Mouse (Mus musculus): ENCODE data around the gene Pcdh8. TPM values are rescaled to one million over a fixed set of nuclear protein-coding genes. Genes with fewer than 3 reads are reported as not detected.
A peak's percentile ranks its signal among the peaks of the same experiment; 100 is the strongest.

Pcdh8 gene
- polyA plus RNA-seq, 1 experiment from 2014 or later = 18.5 TPM

DNA sequence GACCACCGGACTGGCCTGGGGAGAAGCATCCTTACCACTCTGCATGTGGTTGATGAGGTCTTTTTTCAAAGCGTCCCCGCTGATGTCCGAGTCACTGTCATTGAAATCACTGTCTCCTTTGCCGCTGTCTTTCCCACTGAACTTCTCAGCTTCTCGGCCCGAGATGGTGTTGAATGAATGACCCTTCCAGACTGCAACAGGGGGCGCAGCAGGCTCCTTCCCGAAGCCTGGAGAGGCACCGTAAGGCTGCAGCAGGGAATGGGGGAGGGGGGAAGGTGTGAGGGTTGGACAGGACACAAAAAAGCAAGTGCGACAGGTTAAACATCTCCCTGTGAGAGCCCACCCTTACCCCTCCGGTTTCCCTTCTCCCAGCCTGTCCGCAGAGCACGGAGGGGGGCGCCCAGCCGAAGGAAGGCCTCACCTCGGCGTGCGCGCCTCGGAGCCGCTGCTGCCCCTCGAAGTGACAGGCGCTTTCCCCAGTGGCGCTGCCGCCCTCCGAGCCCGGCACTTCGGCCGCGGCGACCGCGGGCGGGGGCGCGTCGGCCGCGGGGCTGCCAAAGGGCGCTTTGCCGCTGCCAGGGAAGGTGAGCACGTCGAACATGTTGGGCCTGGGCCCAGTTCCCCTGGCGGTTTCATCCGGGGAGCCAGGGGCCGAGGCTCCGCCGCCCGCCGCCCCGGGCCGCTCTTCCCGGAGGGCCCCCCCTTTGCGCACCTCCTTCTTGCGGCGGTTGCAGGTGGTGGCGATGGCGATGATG, 2.9 kb downstream of the Pcdh8 start:
- 1% methylated on average over 54 of the region's 59 CpGs for WGBS
- Histone ChIP-seq H3K4me2 (ENCODE audit: low read depth) (peak overlapping the region; percentile 72), H3K27me3 (ENCODE audit: control insufficient read depth, insufficient read depth, low read length) (peaks cover 56% of the 10 kb centered on the region), H3K36me3 (ENCODE audit: control insufficient read depth, insufficient read depth, low read length) (no peaks in the 10 kb centered on the region), H3K27ac (ENCODE audit: low read depth, low read length) (no peak overlapping the region), H3K4me3 (ENCODE audit: low read depth, low read length) (peak overlapping the region; percentile 49), H3K9me3 (ENCODE audit: control insufficient read depth, low read length) (no peaks in the 10 kb centered on the region), H3K9ac (ENCODE audit: low read length) (peak overlapping the region; percentile 54), H3K4me1 (ENCODE audit: control insufficient read depth, insufficient read depth, low read length) (peaks cover 24% of the 10 kb centered on the region)
- peak; percentile 23 for DNase-seq (ENCODE audit: low spot score)
- ATAC-seq (ENCODE audit: insufficient read depth, low FRiP score, low TSS enrichment) = no peak

DNA sequence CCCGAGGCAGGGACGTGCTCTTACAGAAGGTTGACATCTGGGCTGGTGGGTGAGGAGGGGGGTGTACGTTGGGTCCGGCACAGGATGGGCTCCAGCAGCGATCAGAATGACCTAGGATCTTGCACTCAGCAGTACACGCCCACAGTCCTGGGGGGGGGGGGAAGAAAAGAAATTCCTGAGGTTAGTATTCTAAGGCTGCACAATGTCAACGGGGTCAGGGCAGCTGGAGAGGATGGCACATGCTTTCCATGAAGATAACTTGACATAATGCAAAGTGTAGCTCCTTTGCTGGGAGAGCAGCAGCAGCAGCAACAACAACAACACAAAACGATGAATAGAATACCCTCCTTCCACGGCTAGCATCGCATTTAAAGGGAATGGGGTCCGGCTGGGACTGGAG, 3.5 kb downstream of the Pcdh8 start:
- Histone ChIP-seq H3K4me1 (ENCODE audit: control insufficient read depth, insufficient read depth, low read length) (peaks cover 21% of the 10 kb centered on the region), H3K27ac (ENCODE audit: low read depth, low read length) (no peak overlapping the region), H3K4me3 (ENCODE audit: low read depth, low read length) (peak overlapping the region; percentile 49), H3K4me2 (ENCODE audit: low read depth) (peak overlapping the region; percentile 72), H3K27me3 (ENCODE audit: control insufficient read depth, insufficient read depth, low read length) (peaks cover 50% of the 10 kb centered on the region), H3K36me3 (ENCODE audit: control insufficient read depth, insufficient read depth, low read length) (no peaks in the 10 kb centered on the region), H3K9ac (ENCODE audit: low read length) (no peak overlapping the region; the same call in 1 of the 2 replicates), H3K9me3 (ENCODE audit: control insufficient read depth, low read length) (no peaks in the 10 kb centered on the region)
- 3% methylated on average over 11 of the region's 11 CpGs for WGBS
- DNase-seq (ENCODE audit: low spot score) = no peak
- no peak for ATAC-seq (ENCODE audit: insufficient read depth, low FRiP score, low TSS enrichment)

DNA sequence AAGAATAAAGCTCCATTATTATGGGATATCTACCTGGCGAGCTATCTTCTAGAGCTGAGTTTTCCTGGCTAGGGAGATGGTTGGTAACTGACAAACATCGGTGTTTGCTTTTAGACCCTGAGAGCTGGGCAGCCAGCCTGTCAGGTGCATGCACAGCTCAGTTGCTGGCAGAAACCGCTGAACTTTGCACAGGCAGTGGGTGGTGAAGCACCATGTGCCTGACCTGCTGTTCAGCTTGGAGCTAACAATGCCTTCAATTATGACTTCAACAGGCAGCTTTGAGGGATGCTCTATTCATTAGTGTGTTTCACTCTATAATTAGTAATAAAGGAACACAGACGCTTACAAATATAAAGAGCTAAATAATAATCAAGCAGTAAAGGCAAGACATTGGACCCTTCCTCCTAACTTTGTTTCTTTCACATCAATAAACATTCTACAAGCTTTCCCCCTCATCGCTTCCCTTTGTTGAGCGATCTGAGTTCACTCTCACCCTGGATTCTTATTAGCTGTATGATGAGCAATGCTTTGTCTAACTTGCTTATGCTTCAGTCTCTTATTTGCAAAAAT, 5.8 kb downstream of the Pcdh8 start:
- H3K27ac ChIP-seq (ENCODE audit: low read depth, low read length) = no peak overlapping the region
- ATAC-seq (ENCODE audit: insufficient read depth, low FRiP score, low TSS enrichment) = no peak
- no peak for DNase-seq (ENCODE audit: low spot score)
- H3K4me2 ChIP-seq (ENCODE audit: low read depth) = no peak overlapping the region
- no peak overlapping the region for H3K9ac ChIP-seq (ENCODE audit: low read length)
- no peaks in the 10 kb centered on the region for H3K36me3 ChIP-seq (ENCODE audit: control insufficient read depth, insufficient read depth, low read length)
- peaks cover 31% of the 10 kb centered on the region for H3K27me3 ChIP-seq (ENCODE audit: control insufficient read depth, insufficient read depth, low read length)
- H3K9me3 ChIP-seq (ENCODE audit: control insufficient read depth, low read length) = no peaks in the 10 kb centered on the region
- WGBS = 69% methylated on average over 6 of the region's 6 CpGs
- peaks cover 4% of the 10 kb centered on the region for H3K4me1 ChIP-seq (ENCODE audit: control insufficient read depth, insufficient read depth, low read length)
- H3K4me3 ChIP-seq (ENCODE audit: low read depth, low read length) = no peak overlapping the region

DNA sequence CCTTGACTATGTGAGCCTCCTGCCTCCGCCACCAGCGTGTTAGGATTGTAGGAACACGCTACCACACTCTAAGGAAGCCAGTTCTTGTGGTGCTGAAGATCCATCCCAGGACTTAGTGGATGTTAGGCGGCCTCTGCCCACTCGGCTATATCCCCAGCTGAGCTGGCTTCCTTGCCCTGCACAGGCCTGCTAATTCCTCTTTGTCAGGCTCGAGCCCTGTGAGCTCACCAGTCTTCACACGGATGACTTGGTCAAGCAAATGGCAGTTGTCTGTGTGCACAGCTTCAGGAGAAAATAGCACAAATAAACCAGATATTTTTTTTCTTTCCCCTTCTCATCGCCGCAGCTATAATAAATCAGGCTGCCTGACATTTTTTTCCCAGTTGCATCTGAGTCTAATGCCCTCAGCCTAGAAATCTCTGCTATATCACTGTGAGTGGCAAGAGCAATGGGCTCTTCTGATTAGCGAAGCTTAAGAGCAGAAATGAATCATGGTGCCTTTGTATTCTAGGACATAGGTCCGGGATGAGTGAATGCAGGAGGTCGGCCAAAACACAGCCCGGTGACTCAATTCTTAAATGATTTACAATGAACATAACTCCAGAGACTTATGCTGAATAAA, 16.4 kb downstream of the Pcdh8 start:
- ATAC-seq (ENCODE audit: insufficient read depth, low FRiP score, low TSS enrichment) = no peak
- no peaks in the 10 kb centered on the region for H3K4me1 ChIP-seq (ENCODE audit: control insufficient read depth, insufficient read depth, low read length)
- no peaks in the 10 kb centered on the region for H3K9me3 ChIP-seq (ENCODE audit: control insufficient read depth, low read length)
- no peaks in the 10 kb centered on the region for H3K27me3 ChIP-seq (ENCODE audit: control insufficient read depth, insufficient read depth, low read length)
- WGBS = 43% methylated on average over 13 of the region's 13 CpGs
- H3K36me3 ChIP-seq (ENCODE audit: control insufficient read depth, insufficient read depth, low read length) = no peaks in the 10 kb centered on the region
- peak overlapping the region; percentile 40; the same call in 1 of the 2 replicates for H3K27ac ChIP-seq (ENCODE audit: low read depth, low read length)
- H3K9ac ChIP-seq (ENCODE audit: low read length) = no peak overlapping the region
- H3K4me2 ChIP-seq (ENCODE audit: low read depth) = no peak overlapping the region
- H3K4me3 ChIP-seq (ENCODE audit: low read depth, low read length) = no peak overlapping the region
- peak; percentile 35 for DNase-seq (ENCODE audit: low spot score)

DNA sequence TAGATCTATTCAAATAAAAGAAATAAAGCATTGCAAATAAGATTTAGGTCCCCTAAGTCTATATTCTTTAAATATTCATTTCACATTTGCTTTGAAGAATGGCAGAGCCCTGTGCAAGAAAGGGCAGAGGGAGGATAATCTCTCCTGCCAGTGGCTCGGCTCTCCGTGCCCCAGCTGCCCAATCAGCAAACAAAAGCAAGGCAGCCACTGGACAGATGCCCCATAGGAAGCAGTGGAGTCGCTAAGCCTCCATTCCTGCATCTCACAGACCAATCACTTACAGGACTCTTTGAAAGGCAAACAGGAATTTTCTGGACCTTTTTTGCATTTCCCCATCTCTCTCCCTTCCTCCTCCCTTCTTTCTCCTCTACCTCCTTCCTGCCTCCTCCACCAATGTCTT, 17.0 kb downstream of the Pcdh8 start:
- no peak overlapping the region for H3K4me2 ChIP-seq (ENCODE audit: low read depth)
- WGBS = 37% methylated on average over 3 of the region's 3 CpGs
- no peak overlapping the region for H3K9ac ChIP-seq (ENCODE audit: low read length)
- ATAC-seq (ENCODE audit: insufficient read depth, low FRiP score, low TSS enrichment) (no peak), DNase-seq (ENCODE audit: low spot score) (no peak)
- no peaks in the 10 kb centered on the region for H3K4me1 ChIP-seq (ENCODE audit: control insufficient read depth, insufficient read depth, low read length)
- H3K9me3 ChIP-seq (ENCODE audit: control insufficient read depth, low read length) = no peaks in the 10 kb centered on the region
- H3K27ac ChIP-seq (ENCODE audit: low read depth, low read length) = peak overlapping the region; percentile 40; the same call in 1 of the 2 replicates
- H3K27me3 ChIP-seq (ENCODE audit: control insufficient read depth, insufficient read depth, low read length) = no peaks in the 10 kb centered on the region
- H3K36me3 ChIP-seq (ENCODE audit: control insufficient read depth, insufficient read depth, low read length) = no peaks in the 10 kb centered on the region
- H3K4me3 ChIP-seq (ENCODE audit: low read depth, low read length) = no peak overlapping the region

DNA sequence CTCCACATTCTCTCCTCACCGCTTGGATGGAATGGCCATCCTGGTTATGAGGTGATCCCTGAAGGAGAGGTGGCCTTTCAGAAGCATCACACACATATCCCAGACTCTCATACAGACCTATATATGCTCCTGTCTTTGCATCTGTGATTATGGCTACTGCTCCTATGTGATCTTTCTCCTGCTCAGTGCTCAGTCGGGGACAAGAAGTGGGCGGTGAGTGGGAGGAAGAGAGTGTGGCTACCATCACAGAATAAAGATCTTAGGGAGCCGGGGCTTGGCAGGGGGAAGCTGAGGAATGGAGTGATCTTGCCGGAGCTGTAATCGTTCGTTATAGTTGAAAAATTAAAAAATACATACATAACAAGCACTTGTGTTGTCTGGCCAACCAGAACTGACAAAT, 17.4 kb downstream of the Pcdh8 start:
- H3K9me3 ChIP-seq (ENCODE audit: control insufficient read depth, low read length) = no peaks in the 10 kb centered on the region
- no peak overlapping the region for H3K27ac ChIP-seq (ENCODE audit: low read depth, low read length)
- H3K4me3 ChIP-seq (ENCODE audit: low read depth, low read length) = no peak overlapping the region
- no peaks in the 10 kb centered on the region for H3K36me3 ChIP-seq (ENCODE audit: control insufficient read depth, insufficient read depth, low read length)
- H3K4me2 ChIP-seq (ENCODE audit: low read depth) = no peak overlapping the region
- ATAC-seq (ENCODE audit: insufficient read depth, low FRiP score, low TSS enrichment) (no peak), DNase-seq (ENCODE audit: low spot score) (no peak)
- WGBS = 85% methylated on average over 7 of the region's 7 CpGs
- H3K27me3 ChIP-seq (ENCODE audit: control insufficient read depth, insufficient read depth, low read length) = no peaks in the 10 kb centered on the region
- H3K4me1 ChIP-seq (ENCODE audit: control insufficient read depth, insufficient read depth, low read length) = no peaks in the 10 kb centered on the region
- H3K9ac ChIP-seq (ENCODE audit: low read length) = no peak overlapping the region

DNA sequence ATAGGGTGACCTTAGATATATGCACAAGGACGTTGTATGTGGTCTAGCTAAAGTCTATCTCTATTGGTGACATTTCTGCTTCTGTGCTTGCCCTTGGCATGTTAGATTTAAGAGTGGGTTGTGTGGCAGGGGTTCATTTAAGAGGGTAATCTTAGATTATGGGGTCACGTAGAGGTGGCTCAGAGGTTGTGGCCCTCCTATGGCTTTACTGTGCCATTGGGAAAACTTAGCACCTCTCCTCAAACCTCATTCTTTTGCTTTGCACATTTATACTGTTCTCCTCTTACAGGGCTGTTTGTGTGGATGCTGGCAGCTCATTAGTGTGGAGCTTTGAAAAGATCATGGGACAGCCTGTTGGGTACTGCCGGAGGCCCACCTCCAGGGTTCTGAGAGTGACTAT, 30.6 kb downstream of the Pcdh8 start:
- no peak overlapping the region for H3K4me2 ChIP-seq (ENCODE audit: low read depth)
- WGBS = 56% methylated on average over 3 of the region's 3 CpGs
- H3K36me3 ChIP-seq (ENCODE audit: control insufficient read depth, insufficient read depth, low read length) = no peaks in the 10 kb centered on the region
- H3K4me3 ChIP-seq (ENCODE audit: low read depth, low read length) = no peak overlapping the region
- no peaks in the 10 kb centered on the region for H3K9me3 ChIP-seq (ENCODE audit: control insufficient read depth, low read length)
- no peaks in the 10 kb centered on the region for H3K4me1 ChIP-seq (ENCODE audit: control insufficient read depth, insufficient read depth, low read length)
- DNase-seq (ENCODE audit: low spot score) (no peak), ATAC-seq (ENCODE audit: insufficient read depth, low FRiP score, low TSS enrichment) (no peak)
- H3K9ac ChIP-seq (ENCODE audit: low read length) = no peak overlapping the region
- H3K27ac ChIP-seq (ENCODE audit: low read depth, low read length) = no peak overlapping the region
- H3K27me3 ChIP-seq (ENCODE audit: control insufficient read depth, insufficient read depth, low read length) = no peaks in the 10 kb centered on the region

DNA sequence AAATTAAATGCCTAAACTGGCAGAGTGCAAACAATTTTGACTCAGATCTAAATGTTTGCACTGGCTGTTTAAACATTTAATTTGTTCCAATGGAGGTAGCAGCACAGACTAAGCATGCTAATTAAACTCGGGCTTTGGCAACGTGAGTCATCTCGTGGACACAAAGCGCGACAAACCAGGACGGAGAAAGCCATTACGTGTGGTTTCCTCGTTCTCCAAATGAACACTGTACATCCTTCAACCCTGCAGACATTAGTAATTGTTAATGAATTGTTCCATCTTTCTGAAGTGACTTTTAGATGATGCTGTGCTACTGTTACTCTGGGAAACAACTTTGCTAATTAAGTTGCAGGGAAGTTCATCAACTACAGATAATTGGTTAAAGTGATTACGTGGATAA, 32.7 kb downstream of the Pcdh8 start:
- no peaks in the 10 kb centered on the region for H3K36me3 ChIP-seq (ENCODE audit: control insufficient read depth, insufficient read depth, low read length)
- no peaks in the 10 kb centered on the region for H3K27me3 ChIP-seq (ENCODE audit: control insufficient read depth, insufficient read depth, low read length)
- WGBS = 81% methylated on average over 9 of the region's 9 CpGs
- DNase-seq (ENCODE audit: low spot score) = no peak
- no peaks in the 10 kb centered on the region for H3K9me3 ChIP-seq (ENCODE audit: control insufficient read depth, low read length)
- no peak overlapping the region for H3K4me2 ChIP-seq (ENCODE audit: low read depth)
- H3K4me1 ChIP-seq (ENCODE audit: control insufficient read depth, insufficient read depth, low read length) = no peaks in the 10 kb centered on the region
- ATAC-seq (ENCODE audit: insufficient read depth, low FRiP score, low TSS enrichment) = no peak
- H3K9ac ChIP-seq (ENCODE audit: low read length) = no peak overlapping the region
- H3K27ac ChIP-seq (ENCODE audit: low read depth, low read length) = no peak overlapping the region
- H3K4me3 ChIP-seq (ENCODE audit: low read depth, low read length) = no peak overlapping the region
